Mouse (Mus musculus): ENCODE data around the gene Gja10.

The Gja10 gene

GRCm38 (mm10) chr4:32560724-32561554, 41.6 kb downstream of the Gja10 start:
- no peak for DNase-seq

- DNase-seq = no peak
Observed at GRCm38 (mm10) chr4:32560246-32560645, 42.3 kb downstream of the Gja10 start.

- no peak for DNase-seq
Observed at GRCm38 (mm10) chr4:32555506-32555905, 47.1 kb downstream of the Gja10 start.

- DNase-seq = no peak
Observed at GRCm38 (mm10) chr4:32551337-32551736, 51.2 kb downstream of the Gja10 start.

GRCm38 (mm10) chr4:32549150-32549549, 53.4 kb downstream of the Gja10 start:
- no peak for DNase-seq

Data from kidney, adult 18-20 months (tissue).